Mouse (Mus musculus) testis, adult 2 months (tissue): ENCODE results near the gene Ccdc146.

Experiments used
- CTCF ChIP-seq: fragments of 200-500 bp; IDR thresholded peaks from 2 replicates; pipeline ENCODE4 v1.5.1; 2012; ENCODE audit warnings: low read depth, mild to moderate bottlenecking, inconsistent platforms, low read length, moderate library complexity; ENCODE audit not compliant: control insufficient read depth, insufficient read depth, insufficient replicate concordance
- POLR2A ChIP-seq: fragments of 200-500 bp; IDR thresholded peaks from 2 replicates; pipeline ENCODE4 v1.6.1; 2012; ENCODE audit warnings: low read depth, mild to moderate bottlenecking, inconsistent platforms, low read length, moderate library complexity; ENCODE audit not compliant: control insufficient read depth

DNA sequence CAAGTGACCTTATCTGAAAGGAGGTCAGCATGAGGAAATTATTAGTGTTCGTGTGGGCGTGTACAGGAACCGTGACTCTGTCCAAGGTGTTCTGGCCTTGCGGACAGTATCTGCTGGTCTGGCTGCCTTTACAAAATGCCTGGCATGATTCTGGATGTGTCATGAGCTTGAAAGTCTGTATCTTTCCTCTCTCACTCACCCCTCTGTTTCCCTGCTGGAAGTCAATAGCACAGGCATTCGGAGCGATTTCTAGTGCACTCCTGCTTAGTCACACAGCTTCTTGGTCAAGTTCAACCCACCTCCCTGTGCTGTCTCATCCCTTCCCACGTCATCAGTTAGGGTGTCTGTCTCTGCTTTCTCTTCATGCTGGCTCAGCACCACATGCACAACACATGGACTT, 76.1 kb downstream of the Ccdc146 start:
- no peak for TF ChIP-seq CTCF
- no peak for TF ChIP-seq POLR2A
